Mouse (Mus musculus): Measurements from ENCODE around the gene Erbb3. TPM values are rescaled to one million over a fixed set of nuclear protein-coding genes. Genes with fewer than 3 reads are reported as not detected.
"Not testable (repeated sequence)": the region's sequence is repeated elsewhere in the genome, so short reads cannot be mapped to it uniquely, and the experiment has no call there.

The Erbb3 gene
- total RNA-seq, 2 experiments from 2014 or later, result 7.7 to 8.6 TPM

DNA sequence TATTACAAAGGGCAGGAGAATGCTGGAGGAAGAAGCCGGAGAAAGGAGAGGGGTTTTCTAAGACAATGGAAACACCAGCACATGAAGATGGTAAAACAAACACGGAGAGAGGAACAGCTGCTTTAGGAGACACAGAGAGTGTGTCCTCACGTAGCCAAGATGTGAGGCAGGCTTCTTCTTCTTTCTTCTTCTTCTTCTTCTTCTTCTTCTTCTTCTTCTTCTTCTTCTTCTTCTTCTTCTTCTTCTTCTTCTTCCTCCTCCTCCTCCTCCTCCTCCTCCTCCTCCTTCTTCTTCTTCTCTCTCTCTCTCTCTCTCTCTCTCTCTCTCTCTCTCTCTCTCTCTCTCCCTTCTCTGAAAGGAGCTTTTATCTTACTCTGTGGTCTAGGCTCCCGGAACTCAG is 24.4 kb upstream of the Erbb3 start:
- intact Hi-C loops (cut with DNase I), result loop anchor here (5.0 kb wide), 2 partner anchors 47 to 58 kb away; partner anchors contain the start of genes Pa2g4 and Suox
- not testable (repeated sequence) for DNase-seq

DNA sequence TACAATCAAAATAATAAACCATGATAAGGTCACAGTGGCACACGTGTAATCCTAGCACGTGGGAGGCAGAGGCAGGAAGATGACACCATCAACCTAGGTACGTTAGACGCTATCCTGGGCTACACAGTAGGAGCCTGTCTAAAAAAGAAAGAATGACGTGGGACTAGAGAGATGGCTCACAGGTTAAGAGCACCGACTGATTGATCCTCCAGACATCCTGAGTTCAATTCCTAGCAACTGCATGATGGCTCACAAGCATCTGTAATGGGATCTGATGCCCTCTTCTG is 23.6 kb upstream of the Erbb3 start:
- intact Hi-C loops (cut with DNase I), result loop anchor here (5.0 kb wide), 2 partner anchors 46 to 59 kb away; partner anchors contain the start of genes Pa2g4 and Suox
- no peak for DNase-seq

DNA sequence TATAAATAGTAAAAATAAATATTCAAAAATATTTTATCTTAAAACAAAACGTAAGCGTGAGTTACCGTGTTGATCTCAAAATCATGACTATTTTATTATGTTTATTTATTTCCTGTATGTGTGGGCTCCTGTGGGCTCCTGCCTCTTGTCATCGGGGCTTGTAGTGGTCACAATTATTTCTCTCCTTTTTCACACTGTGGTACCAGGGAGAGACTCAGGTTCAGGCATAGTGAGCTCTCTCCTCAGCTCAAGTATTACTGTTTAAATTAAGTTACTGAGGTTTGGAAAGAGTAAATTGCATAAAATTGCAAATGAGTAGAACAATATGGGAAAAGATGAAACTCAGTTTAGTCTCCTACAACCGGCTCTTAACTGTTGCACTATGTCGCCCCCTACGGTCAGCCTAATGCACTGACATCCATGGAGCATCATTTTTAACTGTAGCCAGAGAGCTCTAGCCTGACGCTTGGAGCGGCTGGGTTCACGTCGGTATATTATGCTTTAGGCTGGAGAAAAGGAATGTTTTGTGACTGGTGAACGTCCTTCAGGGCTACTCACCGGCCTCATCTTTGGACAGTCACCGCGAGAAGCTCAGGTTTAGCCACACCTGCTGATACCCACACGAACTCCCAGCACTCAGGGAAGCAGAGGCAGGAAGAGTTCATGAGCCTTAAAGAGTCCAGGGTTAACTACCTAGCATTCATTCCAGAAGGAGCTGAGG is 23.1 kb upstream of the Erbb3 start:
- DNase-seq, result peak; percentile 81 to 90
- intact Hi-C loops (cut with DNase I), result loop anchor here (5.0 kb wide), 2 partner anchors 45 to 60 kb away; partner anchors contain the start of genes Pa2g4 and Suox

DNA sequence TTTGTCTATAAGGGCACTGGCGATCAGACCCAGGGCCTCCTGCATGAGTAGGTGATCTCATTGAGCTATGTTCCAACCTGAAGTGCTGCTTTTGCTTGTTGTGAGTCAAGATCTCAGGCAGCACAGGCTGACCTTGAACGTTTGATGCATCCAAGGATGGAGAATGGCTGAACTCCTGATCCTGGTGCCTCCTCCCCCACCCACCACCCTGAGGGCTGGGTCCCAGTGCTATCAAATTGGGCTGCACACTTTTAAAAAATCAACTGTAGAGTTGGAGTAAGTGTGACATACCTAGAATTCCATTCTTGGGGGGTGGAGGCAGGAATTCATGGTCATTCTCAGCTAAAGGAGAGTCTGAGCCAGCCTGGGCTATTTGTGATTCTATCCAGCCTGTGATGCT is 17.0 kb upstream of the Erbb3 start:
- intact Hi-C loops (cut with DNase I), result no loop called here
- DNase-seq, result no peak

DNA sequence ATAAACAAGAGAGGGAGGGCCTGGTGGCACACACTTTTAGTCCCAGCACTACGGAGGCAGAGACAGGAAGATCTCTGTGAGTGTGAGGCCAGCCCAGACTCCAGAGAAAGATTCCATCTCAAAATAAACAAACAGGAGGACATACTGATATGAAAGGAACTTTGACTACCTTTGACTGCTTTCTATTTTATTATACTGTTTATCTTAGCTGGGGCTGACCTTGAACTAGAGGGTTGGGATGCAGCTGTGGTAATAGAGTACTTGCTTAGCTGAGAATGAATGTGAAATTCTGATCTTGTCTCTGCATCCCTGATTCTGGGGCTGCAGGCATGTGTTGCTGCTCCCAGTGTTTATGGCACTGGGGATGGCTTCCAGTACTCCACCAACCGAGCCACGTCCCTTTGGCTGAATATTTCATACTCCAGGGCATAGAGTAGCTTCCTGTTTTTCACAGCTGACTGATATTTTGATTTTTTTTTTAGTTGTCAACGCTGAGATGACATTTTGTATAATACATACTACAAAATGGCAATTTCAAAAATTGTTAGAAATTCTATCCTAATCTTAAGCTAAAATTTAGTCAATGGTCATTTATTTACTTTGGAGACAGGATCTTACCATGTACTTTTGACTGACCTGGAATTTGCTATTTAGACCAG is 13.1 kb upstream of the Erbb3 start:
- DNase-seq, result no peak
- intact Hi-C loops (cut with DNase I), result no loop called here

DNA sequence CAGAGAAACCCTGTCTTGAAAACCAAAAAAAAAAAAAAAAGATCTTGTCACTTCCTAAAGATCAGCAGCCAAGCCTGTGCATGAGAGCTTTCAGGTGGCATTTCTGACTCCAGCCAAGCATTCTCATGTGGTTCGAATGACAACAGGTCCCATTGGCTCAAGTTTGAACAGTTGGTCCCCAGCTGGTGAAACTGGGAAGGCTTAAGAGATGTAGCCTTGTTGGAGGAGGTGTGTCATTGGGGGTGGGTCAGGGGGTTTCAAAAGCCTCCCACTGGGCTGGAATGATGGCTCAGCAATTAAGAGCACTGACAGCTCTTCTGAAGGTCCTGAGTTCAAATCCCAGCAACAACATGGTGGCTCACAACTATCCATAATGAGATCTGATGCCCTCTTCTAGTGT is 12.0 kb upstream of the Erbb3 start:
- intact Hi-C loops (cut with DNase I), result no loop called here
- DNase-seq, result no peak

DNA sequence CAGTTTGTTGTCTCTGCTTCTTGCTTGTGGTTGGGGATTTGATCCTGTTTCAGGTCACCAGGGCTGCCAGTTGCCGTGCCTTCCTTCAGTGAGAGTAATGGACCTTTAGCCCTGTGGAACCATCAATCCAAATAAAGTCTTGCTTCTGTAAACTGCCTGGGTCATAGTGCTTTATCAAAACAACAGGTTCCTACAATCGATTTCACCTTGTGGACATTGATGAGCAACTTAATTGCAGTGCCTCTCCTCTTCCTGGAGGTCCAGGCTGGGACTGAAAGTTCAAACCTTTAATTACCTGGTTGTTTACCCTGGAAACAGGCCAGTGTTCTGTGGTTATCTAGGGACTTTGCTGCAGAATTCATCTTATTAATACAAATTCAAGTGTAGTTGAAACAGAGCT is 9.0 kb upstream of the Erbb3 start:
- DNase-seq, result no peak
- intact Hi-C loops (cut with DNase I), result no loop called here

DNA sequence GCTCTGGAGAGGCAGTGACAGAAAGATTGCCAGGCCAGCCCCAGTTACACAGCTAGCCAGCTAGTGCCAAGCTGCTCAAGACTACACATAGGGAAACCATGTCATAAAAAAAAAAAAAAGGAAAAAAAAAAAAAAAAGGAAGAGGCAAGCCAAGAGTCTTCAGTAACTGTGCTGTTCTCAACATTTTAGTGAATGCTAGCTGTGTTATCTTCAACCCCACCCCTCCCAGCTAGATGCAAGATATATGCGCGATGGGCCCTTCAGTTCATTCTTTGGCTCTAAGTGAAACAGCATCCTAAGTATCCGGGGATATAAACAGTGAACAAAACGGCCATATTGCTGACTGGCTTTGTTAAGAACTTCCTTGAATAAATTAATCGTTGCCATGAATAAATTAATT is 3.3 kb upstream of the Erbb3 start:
- no peak for DNase-seq
- intact Hi-C loops (cut with DNase I), result loop anchor here (5.0 kb wide), 1 partner anchor 35 kb away; no protein-coding TSS in a partner anchor

DNA sequence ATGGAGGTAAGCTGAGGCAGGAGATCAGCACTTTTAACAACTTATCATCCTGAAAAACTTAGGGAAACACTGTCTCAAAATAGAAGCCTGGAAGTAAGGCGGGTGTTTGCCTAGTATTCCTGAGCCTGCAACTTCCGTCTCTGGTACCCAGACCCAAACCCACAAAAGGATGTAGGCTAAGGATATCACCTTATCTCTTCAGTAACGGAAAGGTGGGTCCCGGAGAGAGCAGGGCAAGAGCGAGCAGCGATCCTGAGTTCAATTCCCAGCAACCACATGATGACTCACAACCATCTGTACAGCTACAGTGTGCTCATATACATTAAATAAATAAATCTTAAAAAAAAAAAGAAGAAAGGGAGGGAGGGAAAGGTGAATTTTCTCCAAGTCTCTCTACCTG is 2.0 kb upstream of the Erbb3 start:
- DNase-seq, result no peak
- intact Hi-C loops (cut with DNase I), result loop anchor here (5.0 kb wide), 1 partner anchor 34 kb away; no protein-coding TSS in a partner anchor

DNA sequence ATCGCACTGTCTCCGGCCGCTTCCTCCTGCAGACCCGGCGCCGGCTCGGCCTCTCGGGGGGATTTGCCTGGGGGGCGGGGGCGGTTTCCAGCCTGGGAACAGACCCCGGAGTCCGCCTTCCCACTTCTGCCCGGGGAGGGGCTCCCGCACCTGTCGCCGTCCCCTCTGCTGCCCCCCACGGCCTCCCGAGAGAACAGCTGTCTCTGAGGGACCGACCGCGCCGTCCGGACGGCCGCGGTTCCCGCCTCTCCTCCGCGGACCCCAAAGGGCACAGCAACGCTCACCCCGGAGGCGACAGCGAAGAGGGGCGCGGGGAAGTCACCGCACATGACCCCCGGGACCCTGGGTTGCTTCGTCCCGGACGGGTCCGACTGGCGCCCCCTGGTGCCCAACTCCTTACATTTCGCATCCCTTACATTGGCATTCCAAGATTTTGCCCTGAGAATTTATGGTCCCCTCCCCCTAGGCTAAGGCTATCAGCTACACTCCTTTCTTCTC is 790 bp upstream of the Erbb3 start:
- intact Hi-C loops (cut with DNase I), result loop anchor here (5.0 kb wide), 1 partner anchor 33 kb away; no protein-coding TSS in a partner anchor
- peak; percentile 52 to 67 for DNase-seq

DNA sequence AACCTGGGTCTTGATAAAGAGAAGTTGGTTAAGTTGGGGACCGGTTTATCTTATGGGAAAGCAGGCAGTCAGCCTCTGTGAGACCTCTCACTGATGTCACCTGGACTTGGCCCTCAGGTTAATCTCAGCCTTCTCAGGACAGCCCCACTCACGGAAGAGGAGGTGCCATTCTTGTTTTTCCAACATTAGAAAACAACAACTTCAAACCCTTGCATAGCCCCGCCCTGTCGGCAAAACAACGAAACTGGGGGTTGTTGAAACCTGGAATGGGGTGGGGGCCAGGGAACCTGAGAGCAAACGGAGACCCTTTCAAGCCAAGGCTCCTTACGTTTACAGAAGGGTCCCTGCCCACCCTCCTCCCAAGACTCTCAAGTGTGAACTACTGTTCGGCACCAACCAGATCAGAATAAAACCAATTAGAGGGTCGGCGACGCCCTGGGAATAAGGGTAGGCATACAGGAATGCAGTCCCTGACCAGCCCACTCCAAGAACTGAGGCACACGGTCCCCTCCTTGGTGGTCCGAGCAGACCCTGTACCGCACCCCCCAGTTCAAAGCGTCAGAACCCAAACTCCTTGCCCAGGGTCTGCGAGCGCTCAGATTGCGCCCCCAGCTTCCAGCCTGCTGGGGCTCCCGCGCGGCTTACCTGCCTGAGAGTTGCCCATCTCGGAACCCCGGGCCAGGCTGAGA is 533 bp downstream of the Erbb3 start:
- intact Hi-C loops (cut with DNase I), result no loop called here

DNA sequence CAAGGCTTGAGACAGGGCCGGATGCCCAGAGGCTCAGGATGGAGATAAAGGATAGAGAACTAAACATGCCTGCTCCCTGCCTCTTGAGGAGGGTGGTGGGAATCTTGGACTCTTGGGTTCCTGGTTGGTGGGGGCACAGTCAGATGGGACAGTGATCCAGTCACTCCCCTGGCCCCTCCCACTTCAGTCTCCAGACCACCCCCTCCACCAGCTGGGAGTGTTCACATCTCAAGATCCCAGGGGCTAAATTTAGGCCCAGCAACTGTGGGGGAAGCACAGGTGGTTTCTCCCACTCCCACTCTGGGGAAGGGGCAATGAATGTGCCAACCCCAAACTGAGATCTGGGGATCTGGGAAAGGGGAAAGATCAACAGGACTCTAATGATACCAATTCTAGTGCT is 1.3 kb downstream of the Erbb3 start:
- no peak for DNase-seq
- intact Hi-C loops (cut with DNase I), result no loop called here

More for the DNA sequence above, 533 bp downstream of the Erbb3 start:
- DNase-seq, result no peak

DNA sequence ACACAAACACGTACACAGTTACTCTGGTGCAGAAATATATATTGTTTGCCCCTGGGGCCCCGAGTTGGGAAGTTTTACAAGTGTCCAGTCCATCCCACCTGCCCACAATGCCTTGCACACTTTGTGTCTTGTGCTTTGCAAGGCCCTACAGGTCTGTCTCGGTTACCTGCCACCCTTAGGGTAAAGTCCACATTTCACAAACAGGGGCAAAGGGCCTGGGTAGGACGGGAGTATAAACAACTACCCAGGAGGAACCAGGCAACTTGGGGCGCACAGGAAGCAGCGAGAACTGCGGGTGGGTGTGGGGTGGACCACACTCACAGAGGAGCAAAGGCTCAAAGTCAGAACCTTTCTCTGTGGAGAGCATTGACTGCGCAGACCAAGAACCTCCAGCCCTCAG is 1.8 kb downstream of the Erbb3 start:
- DNase-seq, result no peak
- intact Hi-C loops (cut with DNase I), result no loop called here

DNA sequence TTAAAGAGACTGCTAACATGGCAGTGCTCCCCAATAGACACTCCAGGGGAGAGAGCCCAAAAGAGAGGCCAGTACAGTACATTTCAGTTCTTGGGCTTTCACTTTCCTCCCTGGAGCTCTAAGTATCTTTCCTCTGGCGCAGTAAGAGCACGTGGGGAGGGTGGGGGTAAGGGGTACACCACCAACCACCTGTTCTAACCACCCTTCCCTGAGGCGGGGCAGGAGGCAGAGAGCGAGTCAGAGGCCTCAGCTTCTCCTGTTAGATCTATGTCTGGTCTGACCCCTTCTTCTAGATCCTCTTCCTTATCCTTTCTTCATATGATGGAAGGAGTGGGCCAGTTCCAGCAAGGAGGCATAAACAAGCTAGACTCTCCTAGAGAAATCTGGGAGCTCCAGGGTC is 2.3 kb downstream of the Erbb3 start:
- DNase-seq, result no peak
- intact Hi-C loops (cut with DNase I), result no loop called here

DNA sequence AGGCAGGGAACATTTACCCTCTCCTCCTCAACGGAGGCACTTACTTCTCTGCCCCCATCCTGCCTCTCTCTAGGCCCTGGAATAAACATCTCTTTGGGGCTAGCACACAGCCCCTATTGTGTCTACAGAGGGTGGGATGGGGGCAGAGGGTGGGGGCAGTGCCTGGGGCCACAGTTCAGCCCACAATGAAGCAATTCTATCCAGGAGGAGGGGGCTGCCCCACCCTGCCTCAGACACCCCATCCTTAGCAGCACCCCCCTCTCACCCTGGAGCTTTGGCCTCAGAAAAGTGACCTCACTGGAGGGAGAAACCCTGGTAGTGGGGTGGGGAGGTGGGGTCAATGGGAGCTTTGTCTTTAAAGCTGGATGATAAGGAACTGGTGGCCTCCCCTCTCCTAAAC is 2.9 kb downstream of the Erbb3 start:
- DNase-seq, result no peak

DNA sequence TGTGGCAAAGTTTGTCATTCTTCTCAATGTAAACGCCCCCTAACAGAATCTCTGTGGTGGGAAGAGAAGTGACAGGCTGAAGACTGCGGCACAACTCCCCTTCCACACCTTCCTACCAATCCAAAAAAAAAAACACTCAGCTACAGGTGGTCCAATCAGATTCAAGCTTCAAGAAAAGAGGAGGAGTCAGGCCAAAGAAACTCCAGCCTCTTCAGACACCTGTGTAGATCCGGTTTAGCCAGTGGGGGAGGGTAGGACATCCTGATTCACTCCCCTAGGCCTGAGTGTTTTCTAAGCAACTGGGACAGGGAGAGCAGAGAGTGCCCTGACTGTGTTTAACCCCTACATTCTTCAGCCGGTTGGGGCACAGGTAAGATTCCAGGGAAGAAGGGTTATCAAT is 5.1 kb downstream of the Erbb3 start:
- DNase-seq, result no peak
- intact Hi-C loops (cut with DNase I), result no loop called here

More for the DNA sequence above, 2.9 kb downstream of the Erbb3 start:
- intact Hi-C loops (cut with DNase I), result no loop called here

DNA sequence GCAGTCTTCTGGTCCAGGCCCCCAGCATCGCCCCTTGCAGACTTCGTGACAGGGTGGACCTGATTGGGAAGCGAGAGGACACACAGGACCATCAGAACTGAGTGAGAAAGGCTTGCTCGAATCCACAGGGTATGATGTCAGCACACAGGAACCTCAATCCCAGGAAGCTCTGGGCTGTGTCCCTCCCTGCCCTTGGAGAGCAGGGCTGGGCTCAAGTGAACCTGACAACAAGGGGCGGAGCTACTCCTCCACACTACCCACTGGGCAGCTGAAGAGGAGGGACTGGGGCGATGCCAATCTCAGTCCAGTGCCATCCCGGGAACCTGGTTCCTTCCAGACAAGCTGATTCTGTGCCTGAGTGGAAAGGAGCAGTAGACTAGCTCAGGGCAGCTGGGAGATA is 5.8 kb downstream of the Erbb3 start:
- peak; percentile 79 to 83 for DNase-seq
- intact Hi-C loops (cut with DNase I), result no loop called here

DNA sequence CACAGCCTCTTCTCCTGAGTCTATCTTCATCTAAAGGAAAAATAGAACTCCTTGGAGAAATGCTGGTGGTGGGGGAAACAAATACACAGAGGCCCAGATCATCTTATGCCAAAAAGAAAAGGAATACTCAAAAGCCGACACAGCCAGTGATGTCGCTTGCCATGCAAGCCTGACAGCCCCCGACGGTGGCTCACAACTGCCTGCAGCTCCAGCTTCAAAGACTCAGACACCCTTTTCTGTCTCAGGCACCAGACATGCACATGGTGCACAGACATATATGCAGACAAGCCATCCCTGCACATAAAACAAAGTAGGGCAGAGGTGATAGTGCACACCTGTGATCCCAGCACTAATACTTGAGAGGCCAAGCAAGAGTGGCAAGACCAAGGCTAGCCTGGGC is 9.7 kb downstream of the Erbb3 start:
- DNase-seq, result no peak
- intact Hi-C loops (cut with DNase I), result no loop called here

DNA sequence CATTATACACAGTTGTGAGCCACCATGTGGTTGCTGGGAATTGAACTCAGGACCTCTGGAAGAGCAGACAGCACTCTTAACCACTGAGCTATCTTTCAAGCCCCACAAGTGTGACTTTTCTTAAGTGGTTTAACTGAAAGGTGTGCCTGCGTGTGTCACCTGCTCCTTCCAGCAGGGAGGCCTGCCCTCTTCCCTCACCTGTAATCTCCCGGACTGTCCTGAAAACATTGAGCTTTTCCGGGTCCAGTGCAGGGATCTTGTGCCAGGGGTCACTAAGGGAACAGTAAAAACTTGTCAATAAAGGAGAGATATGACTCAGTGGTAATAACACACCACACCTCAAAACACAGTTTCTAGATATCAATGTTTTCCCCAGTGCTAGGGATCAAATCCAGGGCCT is 10.2 kb downstream of the Erbb3 start:
- no peak for DNase-seq
- intact Hi-C loops (cut with DNase I), result no loop called here

DNA sequence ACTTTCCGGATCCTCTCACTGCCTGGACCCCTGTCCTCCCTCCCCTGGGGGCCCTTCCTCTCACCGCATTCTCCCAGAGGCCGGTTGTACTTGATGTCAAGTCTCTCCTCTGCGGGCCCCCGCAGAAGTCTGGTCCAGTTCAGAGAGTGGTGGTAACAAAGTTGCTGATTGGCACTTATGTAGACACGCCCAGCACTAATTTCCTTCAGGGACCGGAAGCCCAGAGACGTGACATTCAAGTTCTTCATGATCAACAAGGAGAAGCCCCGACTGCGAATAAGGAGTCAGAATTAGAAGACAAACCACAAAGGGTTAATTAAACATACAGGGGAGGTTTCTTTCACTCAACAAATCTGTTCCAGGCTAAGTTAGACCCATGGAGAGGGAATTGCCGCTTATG is 11.1 kb downstream of the Erbb3 start:
- intact Hi-C loops (cut with DNase I), result no loop called here
- DNase-seq, result no peak

DNA sequence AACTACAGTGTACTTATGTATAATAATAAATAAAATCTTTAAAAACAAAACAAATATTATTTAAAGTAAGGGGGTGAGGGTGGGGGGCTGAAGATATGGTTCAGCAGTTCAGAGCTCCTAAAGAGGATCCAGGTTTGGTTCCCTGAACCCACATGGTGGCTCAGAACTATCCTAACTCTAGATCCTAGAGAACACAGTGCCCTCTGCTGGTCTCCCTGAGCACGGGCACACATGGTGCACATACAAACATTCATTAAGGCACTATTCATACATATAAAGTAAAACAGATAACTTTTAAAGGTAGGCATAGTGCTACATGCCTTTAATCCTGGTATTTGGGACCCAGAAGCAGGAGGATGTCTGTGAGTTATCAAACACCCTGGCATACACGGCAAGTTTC is 14.4 kb downstream of the Erbb3 start:
- intact Hi-C loops (cut with DNase I), result no loop called here
- DNase-seq, result no peak
